Mouse (Mus musculus) activated CD4-positive, CD25-positive, alpha-beta regulatory T cell, adult 4 months (primary cell): ENCODE data around the gene Foxf2. TPM values are rescaled to one million over a fixed set of nuclear protein-coding genes. Genes with fewer than 3 reads are reported as not detected.
A peak's percentile ranks its signal among the peaks of the same experiment; 100 is the strongest.

Experiments
- ATAC-seq: one replicate; pipeline ENCODE4 v1.8.0; 2017
- polyA plus RNA-seq, 2 experiments: library from polyadenylated mRNA; unstranded; fragments of 100-300 nt; shearing (Covaris generic); gene quantifications; one replicate each; pipeline ENCODE4 v1.2.1; 2017

Gene Foxf2
- polyA plus RNA-seq, 2 experiments from 2014 or later: not detected

DNA sequence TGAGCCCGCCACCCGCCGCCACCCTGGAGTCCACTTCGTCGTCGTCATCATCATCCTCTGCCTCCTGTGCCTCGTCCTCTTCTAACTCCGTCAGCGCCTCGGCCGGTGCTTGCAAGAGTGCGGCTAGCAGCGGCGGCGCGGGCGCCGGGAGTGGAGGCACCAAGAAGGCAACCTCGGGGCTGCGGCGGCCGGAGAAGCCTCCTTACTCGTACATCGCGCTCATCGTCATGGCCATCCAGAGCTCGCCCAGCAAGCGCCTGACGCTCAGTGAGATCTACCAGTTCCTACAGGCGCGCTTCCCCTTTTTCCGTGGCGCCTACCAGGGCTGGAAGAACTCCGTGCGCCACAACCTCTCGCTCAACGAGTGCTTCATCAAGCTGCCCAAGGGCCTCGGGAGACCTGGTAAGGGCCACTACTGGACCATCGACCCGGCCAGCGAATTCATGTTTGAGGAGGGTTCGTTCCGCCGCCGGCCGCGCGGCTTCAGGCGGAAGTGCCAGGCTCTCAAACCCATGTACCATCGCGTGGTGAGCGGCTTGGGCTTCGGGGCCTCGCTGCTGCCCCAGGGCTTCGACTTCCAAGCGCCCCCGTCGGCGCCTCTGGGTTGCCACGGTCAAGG lies 676 bp downstream of the Foxf2 start:
- no peak for ATAC-seq

DNA sequence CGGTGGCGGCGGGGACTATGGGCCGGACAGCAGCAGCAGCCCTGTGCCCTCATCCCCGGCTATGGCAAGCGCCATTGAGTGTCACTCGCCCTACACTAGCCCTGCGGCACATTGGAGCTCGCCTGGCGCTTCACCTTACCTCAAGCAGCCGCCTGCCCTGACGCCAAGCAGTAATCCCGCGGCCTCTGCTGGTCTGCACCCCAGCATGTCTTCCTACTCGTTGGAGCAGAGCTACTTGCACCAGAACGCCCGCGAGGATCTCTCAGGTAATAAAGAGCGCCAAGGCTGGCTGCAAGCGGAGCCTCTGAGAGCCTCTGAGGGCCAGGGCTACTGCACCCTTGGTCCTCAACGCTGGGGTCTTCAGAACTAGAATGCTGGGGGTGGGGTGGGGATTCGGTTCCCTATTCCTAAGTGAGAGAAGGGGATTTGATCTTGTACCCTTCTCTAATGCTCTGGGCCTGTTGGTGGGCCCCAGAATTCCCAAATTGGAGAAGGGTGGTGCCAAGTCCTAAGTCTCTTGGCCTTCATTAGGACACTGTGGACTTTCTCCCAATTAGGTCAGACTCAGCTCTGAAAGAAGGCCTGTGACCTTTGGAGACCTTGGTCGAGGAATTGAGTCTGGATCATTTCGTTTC lies 1.5 kb downstream of the Foxf2 start:
- no peak for ATAC-seq

DNA sequence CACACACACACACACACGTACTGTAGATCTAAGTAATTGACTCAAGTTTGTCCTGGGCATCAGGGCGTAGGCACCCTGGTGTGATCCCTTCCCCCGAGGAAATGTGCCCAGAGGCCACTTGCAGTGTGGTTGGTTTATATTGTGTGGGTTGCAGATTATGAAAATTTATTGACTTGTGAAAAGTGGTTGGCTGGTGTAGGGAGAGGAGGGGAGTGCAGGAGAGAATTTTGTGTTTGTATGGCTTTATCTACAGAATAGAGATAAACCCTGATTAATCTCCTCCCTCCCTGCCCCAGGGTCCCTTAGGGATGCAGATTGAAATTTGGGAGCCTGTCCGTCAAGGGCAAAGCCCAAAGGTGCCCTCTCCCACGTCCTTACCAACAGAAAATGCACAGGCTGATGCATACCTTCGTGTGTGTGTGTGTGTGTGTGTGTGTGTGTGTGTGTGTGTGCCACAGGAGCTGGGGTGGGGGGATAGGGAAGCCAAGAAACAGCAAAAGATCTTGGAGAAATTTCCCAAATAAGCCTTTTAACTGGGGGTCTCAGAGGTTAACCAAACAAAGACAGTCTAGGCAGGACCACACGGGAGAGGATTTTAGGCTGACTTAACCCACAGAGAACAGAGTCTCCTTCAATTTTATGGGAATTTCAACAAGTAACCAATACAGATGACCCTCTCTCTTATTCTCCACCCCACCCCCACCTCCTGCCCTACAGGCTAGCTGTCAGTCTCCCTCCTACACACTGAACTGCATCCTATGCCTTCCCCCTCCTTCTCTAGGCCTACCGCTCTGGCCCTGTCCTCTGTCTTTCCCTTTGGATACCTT lies 2.5 kb downstream of the Foxf2 start:
- ATAC-seq: no peak

DNA sequence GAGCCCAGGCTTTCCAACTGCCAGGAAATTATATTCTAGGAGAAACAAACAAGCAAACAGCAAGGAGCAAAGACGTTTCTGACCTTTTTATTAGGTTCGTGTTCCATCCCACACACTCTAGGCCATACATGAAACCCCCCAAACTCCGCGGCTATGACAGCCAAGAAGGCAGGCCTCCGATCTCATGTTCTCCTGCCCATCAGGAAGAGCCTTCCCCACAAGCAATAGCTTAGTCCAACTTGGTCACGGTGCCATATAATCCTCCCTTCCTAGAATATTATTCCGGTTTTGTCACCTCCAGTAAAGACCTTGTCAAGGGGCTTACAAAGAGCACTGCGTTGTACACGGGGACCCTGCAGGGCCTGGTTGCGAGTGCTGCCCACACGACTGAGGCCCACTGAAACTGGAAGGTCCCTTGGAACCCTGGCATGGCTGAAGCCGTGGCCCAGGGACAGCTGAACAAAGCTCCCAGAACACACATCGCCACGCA lies 3.1 kb downstream of the Foxf2 start:
- ATAC-seq: no peak

DNA sequence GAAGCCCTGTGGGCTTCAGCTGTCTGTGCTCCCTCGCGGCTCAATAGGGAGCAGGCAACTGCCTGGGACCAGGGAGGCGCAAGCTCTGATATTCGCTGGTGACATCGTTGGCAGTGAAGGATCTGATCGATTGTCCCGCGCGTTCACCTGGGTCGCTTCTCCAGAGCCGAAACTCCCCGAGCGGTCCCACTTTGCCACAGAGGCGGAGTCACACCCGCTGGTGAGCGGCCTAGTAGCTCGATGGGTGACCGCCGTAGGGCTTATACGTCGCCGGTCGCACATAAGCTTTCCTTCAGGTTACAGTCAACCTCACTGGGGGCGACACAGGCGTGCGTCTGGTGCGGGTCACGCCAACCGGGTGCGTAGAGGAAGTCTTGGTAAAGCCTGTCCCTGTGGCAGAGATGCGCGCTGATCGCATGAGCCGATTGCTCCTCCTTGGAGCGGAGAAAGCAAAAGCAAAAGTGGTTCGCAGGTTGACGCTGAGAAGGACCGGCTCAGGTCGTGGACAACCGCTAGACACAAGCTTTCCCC lies 3.8 kb downstream of the Foxf2 start:
- ATAC-seq: peak; percentile 27

DNA sequence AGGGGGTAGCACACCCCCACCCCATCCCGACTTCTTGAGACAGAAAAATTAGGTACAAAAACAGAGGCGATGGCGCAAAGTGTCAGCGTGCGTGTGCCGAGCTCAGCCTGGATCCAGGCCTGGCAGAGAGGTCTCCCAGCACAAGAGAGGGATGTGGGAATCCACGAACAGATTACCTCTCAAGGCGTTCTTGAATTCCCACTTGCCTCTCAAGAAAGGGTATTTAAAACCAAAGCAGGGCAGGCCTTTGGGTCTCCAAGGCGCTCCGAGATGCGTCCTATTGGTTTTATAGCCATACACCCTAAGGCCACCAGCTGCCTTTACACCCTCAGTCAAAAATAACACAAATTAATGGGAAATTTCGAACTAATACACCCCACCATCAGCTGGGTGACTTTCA lies 4.4 kb downstream of the Foxf2 start:
- ATAC-seq: no peak

DNA sequence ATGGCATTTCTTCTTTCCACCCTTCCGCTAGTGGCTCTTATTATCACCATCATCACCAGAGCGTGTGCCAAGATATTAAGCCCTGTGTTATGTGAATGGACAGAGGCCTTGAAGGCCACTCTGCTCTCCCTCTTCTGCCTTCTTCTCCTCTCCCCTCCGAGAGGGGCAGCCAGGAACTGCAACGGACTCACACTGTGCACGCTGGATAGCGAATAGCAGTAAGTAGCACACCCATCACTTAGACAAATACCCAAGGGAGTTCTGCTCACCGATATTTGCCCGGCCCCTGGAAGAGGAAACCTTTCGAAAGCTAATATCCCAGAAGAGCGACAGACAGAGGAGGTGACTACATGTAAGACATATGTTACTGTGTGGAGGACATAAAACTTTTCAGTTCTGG lies 4.9 kb downstream of the Foxf2 start:
- no peak for ATAC-seq

DNA sequence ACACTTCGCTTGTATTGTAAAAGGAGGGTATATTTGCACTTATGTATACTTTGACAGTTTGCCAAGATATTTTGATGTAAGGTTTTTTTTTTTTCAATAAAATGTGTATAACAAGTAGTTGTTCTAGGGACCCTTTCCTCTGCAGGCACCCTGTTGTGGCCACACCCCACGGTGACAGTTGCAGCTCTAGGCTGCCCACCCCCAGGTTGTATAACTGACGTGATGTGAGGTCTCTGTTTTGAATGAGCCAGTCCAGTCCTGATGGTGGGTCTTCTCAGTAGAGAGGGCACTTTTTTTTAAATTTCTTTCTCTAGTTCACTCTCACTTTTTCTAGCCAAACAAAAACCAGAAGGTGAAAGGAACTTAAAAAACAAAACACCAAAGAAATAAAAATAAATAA lies 5.7 kb downstream of the Foxf2 start:
- no peak for ATAC-seq

DNA sequence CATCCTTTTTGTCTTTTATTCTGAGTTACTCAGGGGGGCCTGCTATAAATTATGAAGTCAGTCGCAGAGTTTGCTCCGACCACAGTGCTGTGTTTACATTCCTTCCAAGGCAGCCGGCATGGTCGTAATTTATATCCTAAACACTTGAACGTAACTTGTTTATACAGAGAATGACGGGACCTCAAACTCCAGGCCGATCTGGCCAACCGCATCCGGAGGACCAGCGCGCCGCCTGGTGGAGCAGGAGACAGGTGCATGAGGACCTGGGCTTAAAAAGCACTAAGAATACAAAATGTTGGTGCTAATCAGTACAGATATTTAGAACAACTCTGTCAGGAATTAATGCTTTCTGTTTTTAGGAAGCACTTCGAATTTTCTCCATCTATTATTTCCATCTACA lies 6.8 kb downstream of the Foxf2 start:
- ATAC-seq: peak; percentile 46

DNA sequence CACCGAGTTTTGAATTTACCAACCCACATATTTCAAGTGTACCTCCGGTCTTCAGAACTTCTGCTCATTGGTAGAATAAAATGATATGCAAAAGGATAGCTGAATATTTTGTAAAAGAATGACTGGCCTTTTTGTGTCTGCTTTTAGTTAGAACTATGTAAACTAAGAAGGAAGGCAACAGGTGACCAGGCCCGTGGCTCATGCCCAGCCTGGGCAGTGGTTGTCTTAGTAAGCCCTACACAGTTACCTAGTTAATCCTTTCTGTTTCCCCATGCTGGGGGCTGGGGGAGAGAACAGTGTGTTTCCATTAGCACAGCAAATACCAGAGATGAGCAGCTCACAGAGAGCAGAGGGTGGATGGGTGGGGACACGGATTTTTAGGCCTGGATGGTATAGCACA lies 7.6 kb downstream of the Foxf2 start:
- no peak for ATAC-seq

DNA sequence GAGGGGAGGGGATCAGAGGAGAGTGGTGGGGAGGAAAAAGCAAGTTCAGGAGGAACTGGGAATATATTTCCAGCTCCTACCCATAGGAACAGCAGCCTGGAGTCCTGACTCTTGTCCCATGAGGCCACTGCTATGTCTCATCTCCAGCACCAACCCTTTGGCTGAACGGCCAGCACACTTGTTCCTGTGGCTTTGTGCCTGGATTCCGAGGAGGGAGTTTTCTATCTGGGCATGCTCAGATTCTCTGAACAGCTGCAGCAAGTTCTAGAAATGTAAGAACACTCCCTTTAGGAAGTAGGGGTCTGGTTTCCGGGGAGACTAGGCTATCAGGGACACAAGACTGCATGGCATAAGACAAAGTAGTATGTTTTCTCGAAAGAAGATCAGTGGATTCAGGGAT lies 9.9 kb downstream of the Foxf2 start:
- ATAC-seq: no peak

DNA sequence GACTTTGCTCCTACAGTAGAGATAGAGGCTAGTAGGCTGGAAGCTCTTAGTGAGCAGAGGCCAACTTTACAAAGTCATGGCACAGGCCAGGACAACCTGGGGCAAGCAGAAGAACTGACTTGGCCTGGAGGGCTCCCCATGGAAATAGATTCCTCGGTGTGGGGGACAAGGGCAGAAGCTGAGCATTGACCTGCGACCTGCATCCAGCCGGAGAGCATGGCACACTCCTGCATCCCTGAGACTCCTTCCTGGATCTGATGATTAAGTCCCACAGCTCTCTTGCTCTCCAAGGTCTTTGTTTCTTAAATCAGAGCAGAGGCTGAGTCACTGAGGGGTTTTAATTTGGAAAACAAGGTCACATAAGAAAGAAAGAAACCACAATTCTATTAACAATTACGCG lies 15.9 kb downstream of the Foxf2 start:
- ATAC-seq: no peak

DNA sequence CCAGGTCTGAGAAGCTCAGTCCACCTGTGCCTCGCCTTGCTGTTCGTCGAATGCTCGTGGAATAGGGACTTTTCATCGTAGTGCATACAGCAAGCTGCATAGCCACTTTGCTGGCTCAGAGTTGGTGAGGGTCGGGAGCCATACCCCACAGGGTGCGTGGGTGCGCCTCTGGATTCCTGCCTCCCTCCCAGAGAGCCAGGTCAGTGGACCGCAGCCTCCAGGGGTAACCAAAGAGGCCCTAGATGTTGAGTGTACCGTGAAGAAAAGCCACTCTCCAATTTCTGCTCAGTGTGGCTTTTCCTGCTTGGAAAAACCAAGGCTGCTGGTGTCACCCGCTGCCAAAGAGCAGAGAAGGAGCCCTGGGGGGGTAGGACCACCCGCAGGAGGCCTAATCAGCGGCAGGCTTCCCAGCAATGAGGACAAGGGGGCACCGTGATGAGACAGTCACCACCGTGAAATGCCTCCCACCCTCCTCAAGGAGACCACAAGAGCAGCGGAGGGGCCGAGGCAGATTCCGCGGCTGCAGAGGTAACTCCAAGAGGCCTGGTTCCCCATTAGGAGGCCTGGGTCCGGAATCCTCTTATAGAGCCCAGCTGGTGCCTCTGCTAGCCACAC lies 26.6 kb downstream of the Foxf2 start:
- no peak for ATAC-seq

DNA sequence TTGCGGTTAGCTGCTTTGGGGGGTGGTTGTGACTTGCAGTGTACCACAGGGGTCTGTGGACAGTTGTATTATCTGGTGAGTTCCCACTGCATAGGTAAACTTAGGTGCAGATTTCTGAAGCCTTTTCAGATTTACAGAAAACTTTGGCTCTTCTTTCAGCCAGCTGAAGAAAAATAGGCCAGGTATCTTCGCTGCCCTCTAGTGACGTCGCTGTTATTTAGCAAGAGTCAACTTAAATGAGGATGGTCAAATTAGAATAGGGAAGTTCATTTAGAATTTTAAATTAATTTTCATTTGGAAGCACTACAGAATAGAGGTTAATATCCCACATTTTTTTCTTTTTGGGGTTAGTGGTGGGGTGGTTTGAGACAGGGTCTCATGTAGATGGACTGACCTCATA lies 30.6 kb downstream of the Foxf2 start:
- ATAC-seq: no peak

DNA sequence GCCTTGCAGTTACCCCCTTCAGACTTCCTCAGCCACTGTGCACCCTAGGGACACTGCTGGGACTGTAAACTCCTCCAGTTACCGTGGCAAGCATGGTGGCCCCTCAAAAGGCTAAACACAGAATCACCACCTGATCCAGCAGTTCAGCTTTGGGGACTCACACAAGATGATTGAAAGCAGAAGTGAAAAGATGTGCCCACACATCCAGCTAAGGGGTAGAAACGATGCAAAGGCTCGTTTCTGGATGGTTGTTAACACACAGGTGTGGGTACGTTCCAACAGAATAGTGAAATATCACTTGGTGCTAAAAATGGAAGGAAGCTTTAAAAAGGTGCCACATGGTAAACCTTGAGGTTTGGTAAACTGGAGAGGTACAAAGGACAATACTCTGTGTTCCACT lies 32.6 kb downstream of the Foxf2 start:
- no peak for ATAC-seq

DNA sequence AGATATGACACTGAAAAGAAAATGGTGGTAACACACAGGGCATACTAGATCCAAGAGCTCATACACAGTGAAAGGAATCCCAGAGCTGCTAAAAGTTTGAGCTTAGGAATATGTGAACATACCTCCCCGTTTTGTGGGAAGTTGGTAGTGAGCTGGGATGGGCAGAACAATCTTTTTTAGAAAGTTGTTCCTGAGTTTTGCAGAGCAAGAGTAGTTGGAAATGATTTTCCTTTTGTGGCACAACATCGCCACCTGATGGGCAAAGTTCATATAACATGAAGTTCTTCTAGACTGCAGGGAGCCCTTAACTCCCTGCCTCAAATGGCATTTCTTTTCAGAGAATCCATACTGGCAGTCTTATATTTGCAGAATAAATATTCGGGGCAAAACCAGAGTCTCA lies 33.3 kb downstream of the Foxf2 start:
- ATAC-seq: no peak

DNA sequence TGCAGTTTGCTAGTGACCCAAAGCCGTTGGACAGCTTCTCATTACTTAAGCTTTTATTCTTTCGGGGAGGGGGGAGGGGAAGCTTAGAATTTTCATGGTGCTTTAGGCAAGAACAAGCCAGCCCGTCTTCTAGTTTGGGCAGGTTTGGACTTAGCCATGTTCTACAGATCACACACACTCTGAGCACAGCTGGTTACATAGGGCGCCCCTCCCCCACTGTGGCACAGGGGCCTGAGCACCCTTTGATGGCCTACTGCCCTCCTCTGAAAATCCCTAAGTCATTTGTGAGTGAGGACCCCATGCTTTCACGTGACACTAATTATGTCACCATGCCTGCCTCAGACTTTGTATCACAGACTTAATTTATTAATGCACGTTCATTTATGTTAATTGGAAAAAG lies 35.6 kb downstream of the Foxf2 start:
- ATAC-seq: no peak

DNA sequence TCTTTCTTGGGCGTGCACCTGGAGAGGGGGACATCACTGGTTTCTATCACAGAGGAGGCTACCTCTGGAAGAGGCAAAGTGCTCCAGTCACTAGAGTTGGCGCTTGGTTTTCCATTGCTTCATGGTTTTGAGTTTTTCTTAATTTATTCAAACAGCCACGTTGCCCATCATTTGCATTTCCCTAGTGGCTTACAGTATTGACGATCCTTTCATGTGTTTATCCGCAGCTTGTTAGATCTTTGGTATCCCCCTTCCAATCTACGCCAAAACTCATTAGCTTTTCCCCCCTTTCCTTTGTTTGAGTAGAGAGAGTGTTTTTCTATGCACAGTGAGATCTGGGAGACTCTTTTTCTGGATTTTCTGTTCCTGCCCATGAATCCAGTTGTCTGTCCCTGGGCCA lies 39.8 kb downstream of the Foxf2 start:
- no peak for ATAC-seq

DNA sequence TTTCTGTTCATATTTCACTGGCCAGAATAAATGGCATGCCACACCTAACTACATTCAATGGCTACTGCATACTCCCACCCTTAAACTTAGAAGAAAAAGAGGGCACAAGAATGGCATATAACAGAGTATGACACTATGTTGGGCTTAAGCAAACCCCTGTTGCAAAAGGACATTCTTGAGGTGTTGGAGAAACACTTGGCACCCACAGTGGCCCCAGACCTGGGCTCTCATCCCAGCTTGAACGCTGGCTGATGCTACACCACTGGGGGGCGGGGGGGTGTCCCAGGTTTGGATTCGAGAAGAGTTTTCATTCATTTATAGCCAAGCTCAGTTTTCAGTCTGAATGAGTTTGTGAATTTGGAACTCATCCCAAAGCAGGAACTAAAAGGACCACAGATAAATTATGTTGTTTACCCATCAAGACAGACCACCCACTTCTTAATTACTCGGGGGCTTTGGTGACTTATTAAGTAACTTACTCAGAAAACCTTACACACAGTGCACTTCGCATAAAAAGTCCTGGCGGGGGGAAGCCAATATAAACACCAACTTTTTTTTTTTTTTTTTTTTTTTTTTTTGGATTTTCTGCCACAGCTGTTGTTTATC lies 42.4 kb downstream of the Foxf2 start:
- no peak for ATAC-seq

DNA sequence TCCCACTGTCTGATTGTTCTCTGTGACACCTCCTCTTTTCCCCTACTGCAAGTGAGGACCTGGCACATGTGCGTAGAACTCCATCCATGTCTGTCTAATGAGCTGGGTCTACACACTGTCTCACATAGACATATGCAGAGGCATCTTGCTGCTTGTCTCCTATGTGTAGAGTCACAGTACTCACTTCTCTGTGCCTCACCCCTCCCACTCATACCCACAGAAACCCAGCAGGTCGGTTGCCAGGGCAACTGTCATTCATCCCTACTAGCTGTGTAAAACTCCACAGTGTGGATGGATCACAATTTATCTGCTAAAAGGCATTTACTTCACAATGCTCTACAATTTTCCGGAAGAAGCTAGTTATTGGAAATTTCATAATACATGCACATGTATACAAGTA lies 46.5 kb downstream of the Foxf2 start:
- ATAC-seq: no peak
